Mouse (Mus musculus): ENCODE results near the gene Prdm11. TPM values are rescaled to one million over a fixed set of nuclear protein-coding genes. Genes with fewer than 3 reads are reported as not detected.
A peak's percentile ranks its signal among the peaks of the same experiment; 100 is the strongest.

Gene Prdm11
- total RNA-seq, 2 experiments from 2014 or later, result 29.2 to 30.8 TPM

DNA sequence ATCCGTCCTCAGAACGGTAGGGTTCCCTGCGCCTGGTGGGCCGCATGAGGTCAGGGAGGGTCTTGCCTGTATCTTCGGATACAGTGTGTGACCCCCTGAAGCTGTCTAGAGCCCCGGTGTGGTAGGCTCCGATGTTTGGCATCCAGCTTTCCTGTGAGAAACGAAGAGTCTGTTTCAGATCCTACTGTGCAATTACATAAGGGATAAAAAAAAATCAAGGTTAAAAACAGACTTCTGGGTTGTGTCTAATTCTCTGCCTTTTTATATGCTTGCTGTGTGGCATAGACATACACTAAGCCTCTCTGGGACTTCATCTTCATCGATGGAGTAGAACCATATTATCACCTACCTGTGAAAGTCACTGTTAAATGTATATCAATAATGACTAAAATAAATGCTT lies 105.0 kb downstream of the Prdm11 start:
- intact Hi-C loops (cut with DNase I), result no loop called here
- DNase-seq, result no peak

DNA sequence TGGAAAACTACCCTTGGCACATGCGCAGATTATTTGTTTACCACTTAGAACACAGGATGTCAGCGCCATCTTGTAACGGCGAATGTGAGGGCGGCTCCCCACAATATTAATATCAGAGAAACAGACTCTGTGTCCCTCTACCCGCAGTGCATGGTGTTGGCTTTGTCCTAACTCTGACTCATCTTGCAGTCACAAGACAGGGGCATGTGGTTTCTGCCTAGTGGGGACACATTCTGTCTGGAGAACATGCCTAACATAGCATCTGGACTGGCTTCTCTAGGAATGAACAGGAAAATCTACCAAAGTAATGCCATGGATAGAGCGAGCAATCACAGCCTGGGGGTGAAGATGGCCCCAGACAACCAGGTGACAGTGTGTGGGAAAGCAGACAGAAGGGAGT lies 107.1 kb downstream of the Prdm11 start:
- no peak for DNase-seq
- intact Hi-C loops (cut with DNase I), result no loop called here

DNA sequence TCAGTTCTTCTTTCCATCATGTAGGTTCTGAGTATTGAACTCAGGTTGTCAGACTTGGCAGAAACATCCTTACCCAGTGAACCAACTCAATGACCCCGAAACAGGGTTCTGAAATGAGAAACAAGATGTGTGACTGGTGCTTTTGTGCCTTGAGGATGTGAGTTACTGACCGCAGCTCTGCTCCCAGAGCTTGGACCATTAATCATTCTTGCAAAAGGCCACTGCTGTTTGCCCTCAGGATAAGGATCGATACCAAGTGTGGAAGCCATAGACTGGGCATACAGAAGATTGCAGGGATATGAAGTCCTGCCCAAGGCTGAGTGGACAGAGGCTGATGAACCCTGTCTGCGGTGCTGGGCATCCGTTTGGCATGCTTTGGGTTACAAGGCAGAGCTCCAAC lies 107.9 kb downstream of the Prdm11 start:
- intact Hi-C loops (cut with DNase I), result no loop called here
- DNase-seq, result no peak

GRCm38 (mm10) chr2:92935483-92935882 lies 110.5 kb downstream of the Prdm11 start:
- intact Hi-C loops (cut with DNase I), result no loop called here
- peak; percentile 81 for DNase-seq

DNA sequence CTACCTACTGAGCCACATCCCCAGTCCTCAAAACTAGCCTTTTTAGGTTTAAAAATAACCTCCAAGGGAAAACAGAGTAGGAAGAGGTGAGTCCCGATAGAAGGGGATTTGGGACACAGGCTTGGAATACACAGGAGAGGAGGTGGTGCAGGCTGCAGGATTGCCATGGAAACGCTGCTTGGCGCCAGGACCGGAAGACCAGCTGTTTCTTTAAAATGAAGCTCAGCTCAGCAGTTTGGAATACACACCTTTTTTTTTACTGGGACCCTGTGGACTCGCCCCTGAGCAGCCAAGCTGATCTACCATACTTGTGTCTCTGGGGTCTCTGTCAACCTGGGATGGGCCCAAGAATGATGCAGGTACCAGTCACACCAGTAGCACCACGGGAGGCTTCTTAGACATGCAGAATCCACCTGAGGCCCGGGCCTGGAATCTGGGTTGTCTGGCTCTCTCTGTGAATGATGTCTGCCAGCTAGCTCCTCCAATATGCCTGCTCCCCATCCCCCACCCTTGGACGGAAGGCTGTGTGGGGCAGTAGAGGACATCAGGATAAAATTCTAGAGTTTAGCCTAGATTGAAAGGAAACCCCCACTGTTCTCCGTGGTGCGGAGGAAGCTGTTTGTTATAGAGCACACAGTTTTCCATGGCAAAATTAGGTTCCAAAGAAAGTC lies 111.5 kb downstream of the Prdm11 start:
- intact Hi-C loops (cut with DNase I), result no loop called here

DNA sequence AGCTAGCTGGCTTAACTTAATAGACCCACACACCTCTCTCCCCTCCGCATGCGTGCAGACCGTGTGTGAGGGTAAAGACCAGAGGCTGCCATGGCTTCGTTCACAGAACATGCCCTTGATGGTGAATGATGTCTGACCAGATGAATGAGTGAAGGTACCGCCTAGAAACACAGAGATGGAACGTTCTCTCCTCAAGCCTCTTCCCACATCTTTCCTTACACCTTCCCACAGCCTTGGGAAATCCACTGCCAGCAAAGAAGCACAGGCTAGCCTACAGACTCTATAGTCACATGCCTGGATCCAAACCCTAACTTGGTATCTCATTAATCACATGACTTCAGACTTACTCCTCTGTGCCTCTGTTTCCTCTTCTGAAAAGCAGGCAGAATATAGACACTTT lies 112.6 kb downstream of the Prdm11 start:
- intact Hi-C loops (cut with DNase I), result no loop called here
- DNase-seq, result no peak

More for the DNA sequence above, 111.5 kb downstream of the Prdm11 start:
- DNase-seq, result peak; percentile 57

- intact Hi-C loops (cut with DNase I), result no loop called here
- DNase-seq, result no peak
Observed at GRCm38 (mm10) chr2:92931061-92931460, 114.9 kb downstream of the Prdm11 start.

DNA sequence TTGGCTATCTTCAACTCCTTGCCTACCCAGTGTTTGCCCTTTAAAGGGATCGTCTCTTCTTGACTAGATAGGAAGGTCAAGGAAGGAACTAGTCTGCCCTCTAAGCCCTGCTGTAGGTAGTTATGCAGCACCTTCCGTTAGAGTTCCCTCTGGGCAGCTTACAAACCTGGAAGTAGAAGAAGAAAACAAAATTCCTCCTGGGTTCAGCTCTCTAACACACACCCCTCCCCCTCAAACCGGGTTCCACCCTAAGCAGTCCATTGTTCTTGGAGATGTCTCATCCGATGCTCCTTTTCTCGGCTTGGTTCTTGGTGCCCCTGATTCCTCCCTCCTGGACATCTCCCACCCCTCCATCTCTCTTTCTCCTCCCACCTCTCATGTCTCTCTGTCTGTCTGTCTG lies 116.3 kb downstream of the Prdm11 start:
- no peak for DNase-seq
- intact Hi-C loops (cut with DNase I), result no loop called here

GRCm38 (mm10) chr2:92924677-92925259 lies 121.2 kb downstream of the Prdm11 start:
- DNase-seq, result no peak
- intact Hi-C loops (cut with DNase I), result no loop called here

DNA sequence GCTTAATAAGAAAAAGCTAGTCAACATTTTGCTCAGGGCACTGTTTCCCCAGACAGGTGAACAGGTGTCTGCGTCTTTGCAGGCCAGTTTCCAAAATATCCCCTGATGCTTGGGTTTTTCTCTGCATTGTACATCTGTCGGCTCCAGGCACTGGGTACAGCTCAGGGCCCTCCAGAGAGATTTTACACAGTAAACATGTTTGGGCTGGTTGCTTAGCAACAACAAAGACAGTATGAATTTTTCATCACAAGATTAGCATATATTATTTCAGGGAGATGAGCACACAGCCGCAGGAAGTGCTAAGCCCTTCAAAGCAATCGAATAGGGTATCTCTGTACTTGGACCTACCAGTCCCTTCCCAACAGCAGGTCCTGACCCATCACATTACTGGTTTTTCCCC lies 125.3 kb downstream of the Prdm11 start:
- intact Hi-C loops (cut with DNase I), result no loop called here
- DNase-seq, result no peak

- intact Hi-C loops (cut with DNase I), result no loop called here
- DNase-seq, result no peak
Observed at GRCm38 (mm10) chr2:92917405-92918142, 128.4 kb downstream of the Prdm11 start.

DNA sequence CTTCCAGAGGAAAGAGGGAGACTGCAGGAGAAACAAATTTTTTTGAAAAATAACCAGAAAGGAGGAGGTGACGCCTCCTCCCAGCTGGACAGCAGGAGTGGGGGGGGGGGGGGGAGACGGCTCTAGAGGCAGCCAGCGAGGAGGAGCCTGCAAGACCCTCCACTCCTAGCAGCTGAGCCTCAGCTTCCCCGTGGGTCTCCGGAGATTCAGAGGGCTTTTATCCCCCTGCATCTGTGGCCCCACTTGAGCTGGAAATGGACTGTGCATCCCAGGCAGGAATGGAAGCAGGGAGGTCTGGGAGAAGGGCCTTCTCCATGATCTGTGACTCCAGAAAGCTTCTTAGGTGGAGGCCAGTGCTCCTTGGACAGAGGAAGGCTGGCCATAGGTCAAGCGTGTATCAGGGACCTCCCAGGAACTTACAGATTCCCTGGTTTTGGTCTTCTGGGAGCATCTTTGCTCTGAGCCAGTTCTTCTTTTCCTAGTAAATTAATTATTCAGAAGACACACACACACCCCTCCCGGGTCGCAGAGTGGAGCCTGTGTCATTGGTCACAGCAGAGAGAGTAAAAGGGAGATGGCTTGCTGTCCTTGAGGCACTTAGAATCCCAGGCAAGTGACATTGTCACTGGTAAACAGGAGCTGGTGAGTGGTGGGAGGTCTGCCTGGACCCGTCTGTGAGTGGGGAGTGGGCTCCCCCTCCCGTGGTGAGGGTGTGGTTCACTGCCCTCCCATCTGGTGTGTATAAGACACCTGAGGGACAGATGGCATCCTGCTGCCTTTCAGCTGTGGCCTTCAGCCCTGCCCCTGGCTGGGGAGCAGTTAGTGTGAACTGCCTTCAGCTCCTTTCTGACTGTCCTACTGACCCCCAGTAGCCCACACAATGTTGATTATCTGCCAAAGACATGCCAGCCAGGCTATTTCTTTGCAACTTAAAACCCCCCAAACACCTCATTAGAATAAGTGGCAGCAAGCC lies 130.0 kb downstream of the Prdm11 start:
- intact Hi-C loops (cut with DNase I), result no loop called here
- DNase-seq, result peak; percentile 60

Other genes starting within 250 kb of the Prdm11 start
- 10 to 100 TPM; 24.3 to 31.7 TPM for gene Syt13, start 131.1 kb downstream of the Prdm11 start, total RNA-seq (2021)
- gene Trp53i11, start 141.4 kb upstream of the Prdm11 start, total RNA-seq (2021), result 10 to 100 TPM; 89.0 to 93.9 TPM

Data from left cerebral cortex, postnatal 4 days (tissue).